Mouse (Mus musculus): ENCODE measurements around the gene Btbd8.

Gene Btbd8

GRCm38 (mm10) chr5:107518602-107519001, 80.8 kb downstream of the Btbd8 start:
- DNase-seq (ENCODE audit: low spot score) = no peak

- no peak for DNase-seq (ENCODE audit: low spot score)
Measured at GRCm38 (mm10) chr5:107521386-107521785, 83.6 kb downstream of the Btbd8 start.

GRCm38 (mm10) chr5:107521897-107522296, 84.1 kb downstream of the Btbd8 start:
- DNase-seq (ENCODE audit: low spot score) = no peak

- no peak for DNase-seq (ENCODE audit: low spot score)
Measured at GRCm38 (mm10) chr5:107524281-107524680, 86.5 kb downstream of the Btbd8 start.

GRCm38 (mm10) chr5:107528856-107529255, 91.1 kb downstream of the Btbd8 start:
- DNase-seq (ENCODE audit: low spot score) = no peak

- no peak for DNase-seq (ENCODE audit: low spot score)
Measured at GRCm38 (mm10) chr5:107533590-107533989, 95.8 kb downstream of the Btbd8 start.

- no peak for DNase-seq (ENCODE audit: low spot score)
Measured at GRCm38 (mm10) chr5:107534581-107534980, 96.8 kb downstream of the Btbd8 start, which contains the start of gene 1700028K03Rik. Gene 1700028K03Rik, plus strand, starts transcription at chr5:107534709.

- peak; percentile 68 for DNase-seq (ENCODE audit: low spot score)
Measured at GRCm38 (mm10) chr5:107541696-107542095, 103.9 kb downstream of the Btbd8 start.

GRCm38 (mm10) chr5:107545927-107546326, 108.1 kb downstream of the Btbd8 start:
- no peak for DNase-seq (ENCODE audit: low spot score)

- no peak for DNase-seq (ENCODE audit: low spot score)
Measured at GRCm38 (mm10) chr5:107547955-107548354, 110.2 kb downstream of the Btbd8 start.

GRCm38 (mm10) chr5:107548444-107548843, 110.6 kb downstream of the Btbd8 start:
- DNase-seq (ENCODE audit: low spot score) = no peak

- no peak for DNase-seq (ENCODE audit: low spot score)
Measured at GRCm38 (mm10) chr5:107554336-107554735, 116.5 kb downstream of the Btbd8 start.

GRCm38 (mm10) chr5:107556969-107557368, 119.2 kb downstream of the Btbd8 start:
- no peak for DNase-seq (ENCODE audit: low spot score)
